Mouse (Mus musculus): ENCODE results near the gene Scarf1.
A peak's percentile ranks its signal among the peaks of the same experiment; 100 is the strongest.

Scarf1 gene

GRCm38 (mm10) chr11:75566276-75567196 is 53.2 kb downstream of the Scarf1 start:
- no peak for DNase-seq

DNA sequence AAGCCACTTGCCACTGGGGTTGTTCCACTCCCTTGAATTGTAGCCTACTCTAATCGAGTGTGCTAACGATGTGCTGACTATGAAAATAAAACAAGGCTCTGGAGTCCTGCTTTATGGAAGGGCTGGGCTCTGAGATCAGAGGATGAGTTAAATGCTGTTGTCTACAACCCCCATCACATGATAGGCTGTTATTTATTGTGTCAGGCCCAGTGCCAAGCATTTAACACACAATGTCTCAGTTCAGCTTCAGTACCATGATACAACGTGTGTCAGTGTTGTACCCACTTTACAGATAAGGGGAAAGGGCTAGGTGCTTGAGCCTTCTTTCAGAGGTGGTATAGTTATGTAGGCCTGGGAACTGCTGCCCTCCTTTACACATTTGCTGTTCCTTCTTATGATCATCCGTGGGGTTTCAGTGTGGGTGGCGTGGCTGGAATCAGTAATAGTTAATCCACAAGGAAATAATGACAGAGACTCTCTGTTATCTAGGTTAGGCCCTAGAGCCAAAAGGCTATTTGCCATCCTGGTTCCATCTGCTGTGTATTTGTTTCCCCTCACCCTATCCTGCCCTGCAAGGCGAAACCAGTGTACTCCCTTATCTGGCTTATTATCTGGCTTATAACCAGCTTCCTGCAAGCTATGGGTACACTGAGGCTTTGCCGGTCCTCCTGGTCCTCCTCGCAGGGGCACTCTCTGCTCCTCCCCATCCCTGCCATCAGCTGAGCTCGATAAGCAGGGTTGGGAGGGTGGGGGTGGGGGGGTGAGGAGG is 54.2 kb downstream of the Scarf1 start:
- no peak for DNase-seq

DNA sequence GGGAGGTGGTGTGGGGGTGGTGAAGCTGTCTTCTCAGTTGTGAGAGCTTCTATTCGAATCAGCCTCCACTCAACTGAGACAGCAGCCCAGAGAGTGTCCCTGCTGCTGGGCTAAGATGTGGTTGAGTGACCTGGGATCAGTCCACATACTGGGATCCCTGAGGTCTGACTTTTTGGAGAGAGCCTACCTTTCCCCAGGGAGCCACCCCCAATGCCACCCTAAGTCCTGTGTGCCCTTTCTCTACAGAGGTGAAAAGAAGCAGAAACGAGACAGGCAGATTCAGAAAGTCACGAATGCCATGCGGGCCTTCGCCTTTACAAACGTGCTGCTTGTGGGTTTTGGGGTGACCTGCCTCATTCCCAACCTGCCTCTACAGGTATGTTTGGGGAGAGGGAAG is 54.8 kb downstream of the Scarf1 start:
- DNase-seq = no peak

DNA sequence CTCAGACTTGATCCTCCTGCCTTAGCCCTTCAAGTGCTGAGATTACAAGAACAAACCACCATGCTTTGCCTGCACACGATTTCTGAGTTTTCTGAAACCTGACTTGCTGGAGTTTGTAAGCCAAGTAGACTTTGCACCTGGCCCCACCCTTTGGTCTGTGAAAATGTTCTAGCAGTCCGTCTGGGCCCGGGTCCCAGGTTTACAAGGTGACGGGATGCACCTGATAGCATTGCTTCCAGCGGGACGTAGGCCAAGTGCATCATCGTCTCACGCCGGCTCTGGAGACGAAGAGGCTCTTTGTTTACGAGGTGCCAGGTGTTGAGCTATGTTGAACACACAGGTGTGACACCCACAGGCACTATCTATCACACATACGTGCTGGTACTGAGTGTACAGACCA is 55.6 kb downstream of the Scarf1 start:
- no peak for DNase-seq

GRCm38 (mm10) chr11:75570375-75571125 is 57.2 kb downstream of the Scarf1 start:
- no peak for DNase-seq

GRCm38 (mm10) chr11:75571126-75571990 is 58.0 kb downstream of the Scarf1 start:
- no peak for DNase-seq

GRCm38 (mm10) chr11:75572301-75572791 is 59.0 kb downstream of the Scarf1 start:
- peak in 1 of 2 experiments; percentile 57 for DNase-seq

DNA sequence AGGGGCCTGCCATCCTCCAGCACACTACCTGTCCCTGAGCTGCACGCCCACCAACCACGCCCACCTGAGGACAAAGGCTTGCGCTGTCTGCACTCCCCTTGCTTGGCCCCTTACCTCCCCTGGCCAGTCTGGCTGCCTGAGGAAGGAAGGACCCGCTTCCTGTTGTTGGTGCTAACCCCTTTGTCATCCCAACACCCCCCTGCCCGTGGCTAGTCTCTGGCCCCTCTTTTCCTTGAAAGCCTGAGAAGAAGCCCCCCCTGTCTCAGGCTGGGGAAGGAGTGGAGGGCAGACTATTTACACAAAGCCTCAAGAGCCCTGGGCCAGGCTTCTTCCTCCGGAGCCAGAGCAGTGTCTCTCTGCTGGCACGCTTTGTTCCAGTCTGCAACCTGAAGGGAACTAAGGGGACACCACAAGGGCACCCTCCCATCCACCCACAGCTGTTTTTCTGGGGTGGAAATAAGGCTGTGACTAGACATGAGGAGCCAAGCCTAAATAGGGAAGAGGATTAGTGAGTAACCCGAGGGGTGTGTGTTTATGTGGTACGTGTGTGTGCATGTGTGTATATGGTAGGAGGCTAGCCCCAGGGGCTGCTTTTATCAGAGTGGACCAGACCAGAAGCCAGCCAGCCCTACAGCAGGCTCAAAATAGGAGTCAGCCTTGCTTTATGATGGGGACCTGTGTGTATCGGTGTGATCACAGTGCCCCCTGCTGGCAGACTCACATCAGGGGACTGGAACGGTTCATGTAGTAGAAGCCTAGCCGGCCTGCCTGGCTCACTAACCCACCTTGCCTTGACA is 59.7 kb downstream of the Scarf1 start:
- peak; percentile 79 to 87 for DNase-seq

DNA sequence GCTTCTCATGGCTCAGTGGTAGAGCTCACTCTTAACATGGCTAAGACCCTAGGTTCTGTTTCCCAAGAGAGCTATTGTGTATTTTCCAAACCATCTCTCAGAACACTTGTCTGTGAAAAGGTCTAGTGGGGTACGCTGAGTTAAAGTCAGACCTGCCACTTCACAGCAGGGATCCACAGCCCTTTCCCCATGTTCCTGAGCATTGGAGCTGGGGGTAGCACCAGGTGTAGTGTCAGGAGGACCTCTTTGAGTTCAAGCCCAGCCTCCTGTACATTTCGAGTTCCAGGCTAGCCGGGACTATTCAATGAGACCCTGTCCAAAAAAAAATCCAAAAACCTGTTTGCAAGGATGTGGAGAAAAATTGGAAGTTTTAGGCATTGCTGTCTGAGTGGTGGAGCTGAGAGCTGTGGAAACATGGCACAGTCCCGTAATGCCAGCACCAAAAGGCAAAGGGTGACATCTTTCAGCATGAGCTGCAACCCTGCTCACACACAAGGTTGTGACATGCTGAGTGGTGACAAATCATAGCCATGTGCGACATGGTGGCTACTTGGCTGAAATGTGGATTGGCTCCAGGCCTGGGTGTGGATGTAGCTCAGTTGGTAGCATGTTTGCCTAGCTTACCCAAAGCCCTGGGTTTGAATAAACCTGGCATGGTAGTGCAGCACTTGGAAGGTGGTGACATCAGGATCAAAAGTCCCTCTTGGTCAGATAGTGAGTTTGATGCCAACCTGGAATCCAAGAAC is 61.2 kb downstream of the Scarf1 start:
- no peak for DNase-seq

DNA sequence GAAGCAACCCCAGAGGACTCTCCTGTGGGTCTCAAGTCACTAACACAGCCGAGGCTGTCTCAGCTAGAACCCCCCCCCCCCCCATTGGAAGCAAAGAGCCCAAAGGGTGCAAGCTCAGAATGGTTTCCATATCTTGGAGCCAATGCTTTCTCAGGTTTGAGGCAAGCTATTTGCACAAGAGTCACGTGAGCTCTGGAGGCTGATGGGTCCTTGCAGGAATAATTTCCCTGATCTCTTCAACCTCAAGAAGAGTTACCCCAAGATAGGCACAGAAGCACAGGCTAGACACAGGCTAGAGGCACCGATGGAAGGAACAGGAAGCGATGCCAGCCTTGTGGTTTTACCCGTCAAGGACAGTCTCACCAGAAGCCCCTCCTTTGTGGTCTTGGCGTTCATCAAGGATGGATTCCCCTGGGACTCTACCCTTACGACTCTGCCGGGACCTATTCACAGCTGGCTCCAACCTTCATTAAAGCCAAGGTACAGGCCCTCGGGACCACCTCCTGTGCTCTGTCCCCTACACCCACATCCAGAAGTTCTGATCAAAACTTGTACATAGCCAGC is 62.3 kb downstream of the Scarf1 start:
- no peak for DNase-seq

Measured in thymus, adult 18-20 months (tissue).